Mouse (Mus musculus): ENCODE measurements around the gene Cpne8.

DNA sequence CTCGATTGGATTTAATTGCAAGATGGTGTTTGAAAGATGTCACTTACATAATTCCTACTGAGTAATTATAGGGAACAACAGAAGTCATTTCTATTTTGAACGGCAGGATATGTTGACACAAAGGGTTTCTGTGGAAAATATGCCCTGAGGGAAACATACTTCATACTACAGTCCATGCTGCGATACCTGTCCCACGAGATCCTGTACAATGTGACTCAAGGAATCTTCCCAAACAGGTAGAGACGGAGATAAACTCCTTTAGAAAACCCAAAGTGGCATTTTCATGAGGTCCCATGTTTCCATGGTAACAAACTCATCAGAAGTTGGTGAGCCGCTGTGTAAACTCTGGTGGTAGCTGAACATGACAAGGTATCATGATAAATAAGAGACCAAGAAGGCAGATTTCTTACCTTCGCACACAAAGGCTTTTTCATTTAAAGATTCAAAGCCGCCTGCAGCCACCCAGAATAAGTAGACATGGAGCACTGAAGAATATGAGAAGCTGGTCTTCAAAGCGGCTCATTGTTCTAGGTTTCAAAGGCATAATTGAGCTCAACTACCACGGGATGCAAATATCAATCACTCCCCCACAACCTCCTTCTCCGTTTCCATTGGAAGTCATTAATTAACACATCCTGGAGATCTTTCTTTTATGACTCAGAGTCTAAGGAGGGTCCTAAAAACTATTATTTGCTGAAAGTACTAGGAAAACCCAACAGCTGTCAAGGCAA is 24.4 kb upstream of the Cpne8 start:
- TF ChIP-seq CTCF (conservative IDR thresholded peaks at IDR 0.05; ENCODE audit: insufficient read depth, insufficient read length, low read depth, low read length), result no peak
- TF ChIP-seq POLR2A (IDR thresholded peaks at IDR 0.05; ENCODE audit: low read depth, low read length), result no peak
